Mouse (Mus musculus): Measurements from ENCODE around the gene Adgrl4. TPM values are rescaled to one million over a fixed set of nuclear protein-coding genes. Genes with fewer than 3 reads are reported as not detected.

Gene Adgrl4
- polyA plus RNA-seq, 1 experiment = 2.5 TPM

GRCm38 (mm10) chr3:151439976-151440375 is 2.3 kb downstream of the Adgrl4 start:
- H3K27ac ChIP-seq (ENCODE audit: insufficient read depth, low read length) = no peak overlapping the region
- H3K4me3 ChIP-seq (ENCODE audit: extremely low read depth, insufficient read depth, insufficient read length) = no peak overlapping the region
- TF ChIP-seq CTCF (IDR thresholded peaks at IDR 0.05; ENCODE audit: extremely low read depth, insufficient read depth, insufficient read length, insufficient replicate concordance) (no peak), POLR2A (IDR thresholded peaks at IDR 0.05; ENCODE audit: low read depth, low read length) (no peak)
- no peaks in the 10 kb centered on the region for H3K4me1 ChIP-seq (ENCODE audit: control insufficient read depth, insufficient read depth, insufficient read length)
- H3K27me3 ChIP-seq (ENCODE audit: control insufficient read depth, insufficient read depth, low read length) = no peaks in the 10 kb centered on the region
- H3K36me3 ChIP-seq (ENCODE audit: control insufficient read depth, insufficient read depth, low read length) = no peaks in the 10 kb centered on the region
- WGBS = 13% methylated on average over 2 of the region's 2 CpGs
- DNase-seq (ENCODE audit: low read depth in 1 of 2, low spot score in 2 of 2) = no peak

GRCm38 (mm10) chr3:151442026-151442425 is 4.3 kb downstream of the Adgrl4 start:
- WGBS = 80% methylated on average over 2 of the region's 2 CpGs
- Histone ChIP-seq H3K27ac (ENCODE audit: insufficient read depth, low read length) (no peak overlapping the region), H3K36me3 (ENCODE audit: control insufficient read depth, insufficient read depth, low read length) (no peaks in the 10 kb centered on the region), H3K27me3 (ENCODE audit: control insufficient read depth, insufficient read depth, low read length) (no peaks in the 10 kb centered on the region), H3K4me3 (ENCODE audit: extremely low read depth, insufficient read depth, insufficient read length) (no peak overlapping the region), H3K4me1 (ENCODE audit: control insufficient read depth, insufficient read depth, insufficient read length) (no peaks in the 10 kb centered on the region)
- TF ChIP-seq CTCF (IDR thresholded peaks at IDR 0.05; ENCODE audit: extremely low read depth, insufficient read depth, insufficient read length, insufficient replicate concordance) (no peak), POLR2A (IDR thresholded peaks at IDR 0.05; ENCODE audit: low read depth, low read length) (no peak)
- DNase-seq (ENCODE audit: low read depth in 1 of 2, low spot score in 2 of 2) = no peak

GRCm38 (mm10) chr3:151443486-151443885 is 5.8 kb downstream of the Adgrl4 start:
- no peak for DNase-seq (ENCODE audit: low read depth in 1 of 2, low spot score in 2 of 2)
- Histone ChIP-seq H3K27ac (ENCODE audit: insufficient read depth, low read length) (no peak overlapping the region), H3K36me3 (ENCODE audit: control insufficient read depth, insufficient read depth, low read length) (no peaks in the 10 kb centered on the region), H3K4me1 (ENCODE audit: control insufficient read depth, insufficient read depth, insufficient read length) (no peaks in the 10 kb centered on the region), H3K27me3 (ENCODE audit: control insufficient read depth, insufficient read depth, low read length) (no peaks in the 10 kb centered on the region), H3K4me3 (ENCODE audit: extremely low read depth, insufficient read depth, insufficient read length) (no peak overlapping the region)
- no peak for TF ChIP-seq POLR2A (IDR thresholded peaks at IDR 0.05; ENCODE audit: low read depth, low read length)
- no peak for TF ChIP-seq CTCF (IDR thresholded peaks at IDR 0.05; ENCODE audit: extremely low read depth, insufficient read depth, insufficient read length, insufficient replicate concordance)
- WGBS = 51% methylated on average over 5 of the region's 5 CpGs

- WGBS = 24% methylated on average over 4 of the region's 4 CpGs
- no peak overlapping the region for H3K4me3 ChIP-seq (ENCODE audit: extremely low read depth, insufficient read depth, insufficient read length)
- H3K27ac ChIP-seq (ENCODE audit: insufficient read depth, low read length) = no peak overlapping the region
- no peak for TF ChIP-seq POLR2A (IDR thresholded peaks at IDR 0.05; ENCODE audit: low read depth, low read length)
- no peaks in the 10 kb centered on the region for H3K27me3 ChIP-seq (ENCODE audit: control insufficient read depth, insufficient read depth, low read length)
- no peak for DNase-seq (ENCODE audit: low read depth in 1 of 2, low spot score in 2 of 2)
- H3K4me1 ChIP-seq (ENCODE audit: control insufficient read depth, insufficient read depth, insufficient read length) = no peaks in the 10 kb centered on the region
- H3K36me3 ChIP-seq (ENCODE audit: control insufficient read depth, insufficient read depth, low read length) = no peaks in the 10 kb centered on the region
Measured at GRCm38 (mm10) chr3:151444284-151444683, 6.6 kb downstream of the Adgrl4 start.

GRCm38 (mm10) chr3:151445936-151446335 is 8.2 kb downstream of the Adgrl4 start:
- no peaks in the 10 kb centered on the region for H3K4me1 ChIP-seq (ENCODE audit: control insufficient read depth, insufficient read depth, insufficient read length)
- 55% methylated on average over 2 of the region's 2 CpGs for WGBS
- DNase-seq (ENCODE audit: low read depth in 1 of 2, low spot score in 2 of 2) = no peak
- TF ChIP-seq POLR2A (IDR thresholded peaks at IDR 0.05; ENCODE audit: low read depth, low read length) (no peak), CTCF (IDR thresholded peaks at IDR 0.05; ENCODE audit: extremely low read depth, insufficient read depth, insufficient read length, insufficient replicate concordance) (no peak)
- no peaks in the 10 kb centered on the region for H3K27me3 ChIP-seq (ENCODE audit: control insufficient read depth, insufficient read depth, low read length)
- no peak overlapping the region for H3K27ac ChIP-seq (ENCODE audit: insufficient read depth, low read length)
- no peak overlapping the region for H3K4me3 ChIP-seq (ENCODE audit: extremely low read depth, insufficient read depth, insufficient read length)
- H3K36me3 ChIP-seq (ENCODE audit: control insufficient read depth, insufficient read depth, low read length) = no peaks in the 10 kb centered on the region

GRCm38 (mm10) chr3:151454985-151455701 is 17.5 kb downstream of the Adgrl4 start:
- TF ChIP-seq POLR2A (IDR thresholded peaks at IDR 0.05; ENCODE audit: low read depth, low read length) (no peak), CTCF (IDR thresholded peaks at IDR 0.05; ENCODE audit: extremely low read depth, insufficient read depth, insufficient read length, insufficient replicate concordance) (no peak)
- H3K4me1 ChIP-seq (ENCODE audit: control insufficient read depth, insufficient read depth, insufficient read length) = no peaks in the 10 kb centered on the region
- H3K36me3 ChIP-seq (ENCODE audit: control insufficient read depth, insufficient read depth, low read length) = no peaks in the 10 kb centered on the region
- no peak overlapping the region for H3K4me3 ChIP-seq (ENCODE audit: extremely low read depth, insufficient read depth, insufficient read length)
- DNase-seq (ENCODE audit: low read depth in 1 of 2, low spot score in 2 of 2) = no peak
- H3K27me3 ChIP-seq (ENCODE audit: control insufficient read depth, insufficient read depth, low read length) = no peaks in the 10 kb centered on the region
- no peak overlapping the region for H3K27ac ChIP-seq (ENCODE audit: insufficient read depth, low read length)
- 78% methylated on average over 6 of the region's 6 CpGs for WGBS

GRCm38 (mm10) chr3:151459430-151460190 is 21.9 kb downstream of the Adgrl4 start:
- DNase-seq (ENCODE audit: low read depth in 1 of 2, low spot score in 2 of 2) = no peak
- 60% methylated on average over 3 of the region's 3 CpGs for WGBS
- H3K27ac ChIP-seq (ENCODE audit: insufficient read depth, low read length) = no peak overlapping the region
- no peaks in the 10 kb centered on the region for H3K36me3 ChIP-seq (ENCODE audit: control insufficient read depth, insufficient read depth, low read length)
- H3K27me3 ChIP-seq (ENCODE audit: control insufficient read depth, insufficient read depth, low read length) = no peaks in the 10 kb centered on the region
- H3K4me3 ChIP-seq (ENCODE audit: extremely low read depth, insufficient read depth, insufficient read length) = no peak overlapping the region
- no peak for TF ChIP-seq POLR2A (IDR thresholded peaks at IDR 0.05; ENCODE audit: low read depth, low read length)
- no peak for TF ChIP-seq CTCF (IDR thresholded peaks at IDR 0.05; ENCODE audit: extremely low read depth, insufficient read depth, insufficient read length, insufficient replicate concordance)
- H3K4me1 ChIP-seq (ENCODE audit: control insufficient read depth, insufficient read depth, insufficient read length) = no peaks in the 10 kb centered on the region

All from spleen, adult 2 months (tissue).